Mouse (Mus musculus): ENCODE results near the gene Itga9.

GRCm38 (mm10) chr9:118681506-118681905 is 75.0 kb downstream of the Itga9 start:
- TF ChIP-seq CTCF (IDR thresholded peaks at IDR 0.05; ENCODE audit: low read depth) (no peak), EP300 (IDR thresholded peaks at IDR 0.05; ENCODE audit: low read depth) (no peak)

Measured in liver, embryonic 14.5 days (tissue).